Comparison of ENCODE assay signal across 11 mouse cellular contexts in the genomic region with DNA sequence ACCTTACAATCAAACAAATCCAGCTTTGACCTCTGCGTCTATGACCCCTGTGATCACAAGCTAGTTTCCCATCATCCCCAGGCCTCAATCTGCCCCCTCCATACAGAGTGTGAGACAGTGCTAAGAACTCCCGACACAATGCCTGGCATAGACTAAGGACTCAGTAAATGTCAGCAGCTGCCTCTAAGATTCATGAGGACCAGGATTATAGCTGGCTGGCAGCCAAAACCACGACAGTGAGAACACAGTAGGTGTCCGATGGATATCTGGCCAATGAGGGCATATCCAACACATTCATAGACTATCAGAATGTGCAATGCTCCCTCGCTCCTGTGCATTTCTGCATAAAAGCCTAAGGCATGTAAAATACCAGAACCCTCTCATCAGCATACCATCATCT. TPM values are rescaled to one million over a fixed set of nuclear protein-coding genes. Genes with fewer than 3 reads are reported as not detected.
DNase-seq lines count a peak whose midpoint lies in the region; ATAC-seq and TF ChIP-seq lines count a peak whose summit lies in the region.
"Had no signal": no experiment of that assay in that cellular context is flagged by ENCODE, and none has a peak within 500 bp of the region (broad histone marks: within the 10 kb centered on the region; RNA-seq: fewer than 3 reads in every experiment).

No protein-coding gene starts in this region.

- H3K9me3 ChIP-seq in lung, embryonic 14.5 days (ENCODE audit: low read depth, low read length), result no peaks in the 10 kb centered on the region
- no peaks in the 10 kb centered on the region for H3K9me3 ChIP-seq in hindbrain, embryonic 11.5 days (ENCODE audit: control insufficient read depth, low read length)
- H3K9me3 ChIP-seq: lung, embryonic 15.5 days had no signal

- H3K4me2 ChIP-seq in lung, embryonic 14.5 days, result no peak overlapping the region
- H3K4me2 ChIP-seq in hindbrain, embryonic 11.5 days (replicated peaks; ENCODE audit: low read depth, low read length), result no peak overlapping the region
- peak overlapping the region; percentile 55 for H3K4me2 ChIP-seq in myocyte (ENCODE audit: low read depth)
- H3K4me2 ChIP-seq: lung, embryonic 15.5 days had no signal

- no peaks in the 10 kb centered on the region for H3K79me2 ChIP-seq in myocyte (ENCODE audit: control insufficient read depth, insufficient read depth)

- no peak overlapping the region for H3ac ChIP-seq in myocyte (ENCODE audit: control insufficient read depth, insufficient read length)

- peaks cover 32% of the 10 kb centered on the region for H3K27me3 ChIP-seq in lung, embryonic 14.5 days (ENCODE audit: insufficient read depth, low read length)
- peaks cover 6% of the 10 kb centered on the region; the same call in 1 of the 2 replicates for H3K27me3 ChIP-seq in hindbrain, embryonic 11.5 days (ENCODE audit: control insufficient read depth, insufficient read depth, low read length)
- no peaks in the 10 kb centered on the region for H3K27me3 ChIP-seq in myocyte (ENCODE audit: control insufficient read depth, insufficient read depth, insufficient read length)

- peaks cover 10% of the 10 kb centered on the region; the same call in 1 of the 2 replicates for H3K4me1 ChIP-seq in lung, embryonic 14.5 days (ENCODE audit: insufficient read depth)
- H3K4me1 ChIP-seq in hindbrain, embryonic 11.5 days (replicated peaks; ENCODE audit: control insufficient read depth, insufficient read depth, low read length), result peaks cover 13% of the 10 kb centered on the region

- no peak overlapping the region for H3K27ac ChIP-seq in lung, embryonic 14.5 days (ENCODE audit: low read depth)
- H3K27ac ChIP-seq in hindbrain, embryonic 11.5 days (ENCODE audit: low read depth, low read length), result no peak overlapping the region
- H3K27ac ChIP-seq: lung, embryonic 15.5 days had no signal

- DNase-seq in cerebellum, postnatal 14 days, result peak; percentile 28 to 42
- no peak for DNase-seq in cerebellum, adult 11-12 months
- DNase-seq in lung, embryonic 14.5 days, result peak; percentile 46
- no peak for DNase-seq in lung, postnatal 10 days
- peak; percentile 31 for DNase-seq in hindbrain, embryonic 11.5 days (ENCODE audit: low spot score)
- no peak for DNase-seq in adrenal gland, postnatal 25 days
- DNase-seq: adrenal gland, postnatal 36 days had no signal

- no peak for ATAC-seq in lung, embryonic 14.5 days (ENCODE audit: insufficient read depth)
- no peak; the same call in 1 of the 2 replicates for ATAC-seq in hindbrain, embryonic 11.5 days (ENCODE audit: low FRiP score)
- no peak for ATAC-seq in inflammation-experienced regulatory T-cells, adult 6 months

- TF ChIP-seq POLR2A in myocyte (IDR thresholded peaks at IDR 0.05; ENCODE audit: insufficient read length, low read depth), result no peak

- no peak for TF ChIP-seq CTCF in lung, embryonic 14.5 days (IDR thresholded peaks at IDR 0.05; ENCODE audit: low read depth)

- no peaks in the 10 kb centered on the region for H3K36me3 ChIP-seq in lung, embryonic 14.5 days (ENCODE audit: insufficient read depth)
- no peaks in the 10 kb centered on the region for H3K36me3 ChIP-seq in hindbrain, embryonic 11.5 days (ENCODE audit: control insufficient read depth, insufficient read depth, low read length)
- H3K36me3 ChIP-seq in myocyte (ENCODE audit: control insufficient read depth, insufficient read depth), result no peaks in the 10 kb centered on the region
- H3K36me3 ChIP-seq: lung, embryonic 15.5 days had no signal

- H3K9ac ChIP-seq in lung, embryonic 14.5 days, result no peak overlapping the region
- H3K9ac ChIP-seq in hindbrain, embryonic 11.5 days (ENCODE audit: low read depth, low read length), result no peak overlapping the region
- H3K9ac ChIP-seq: lung, embryonic 15.5 days had no signal

- 33% methylated on average over 5 of the region's 5 CpGs for WGBS in lung, embryonic 14.5 days
- WGBS in hindbrain, embryonic 11.5 days, result 61% methylated on average over 5 of the region's 5 CpGs

- no peak overlapping the region for H3K4me3 ChIP-seq in lung, embryonic 14.5 days (ENCODE audit: low read depth, low read length)
- no peak overlapping the region for H3K4me3 ChIP-seq in hindbrain, embryonic 11.5 days (ENCODE audit: low read depth, low read length)
- H3K4me3 ChIP-seq in myocyte, result no peak overlapping the region
- H3K4me3 ChIP-seq: lung, embryonic 15.5 days had no signal

TF ChIP-seq in myocyte, 11 proteins besides CTCF, POLR2A, EP300 and RAD21:
- TF ChIP-seq USF1 (IDR thresholded peaks at IDR 0.05; ENCODE audit: low read depth) (no peak), SRF (IDR thresholded peaks at IDR 0.05; ENCODE audit: control insufficient read depth, insufficient read length, low read depth) (no peak), MAX (IDR thresholded peaks at IDR 0.05; ENCODE audit: low read depth) (no peak), E2F4 (IDR thresholded peaks at IDR 0.05; ENCODE audit: insufficient read depth) (no peak), TCF3 (IDR thresholded peaks at IDR 0.05; ENCODE audit: insufficient read length, low read depth) (no peak), MYOD1 (IDR thresholded peaks at IDR 0.05; ENCODE audit: control insufficient read depth in 1 of 3, insufficient read length in 2 of 3, low read depth in 2 of 3) (peak in 2 of 3 experiments; percentile 9 to 36), MYOG (IDR thresholded peaks at IDR 0.05; ENCODE audit: control insufficient read depth in 1 of 3, insufficient read depth in 1 of 3, insufficient read length in 2 of 3, low read depth in 2 of 3) (peak in 1 of 3 experiments; percentile 19)

RNA-seq across cellular contexts. Expression of a gene that starts 5.0 kb away (rescaled TPM):
- polyA plus RNA-seq in lung, embryonic 14.5 days (2014; fragmentation: Nextera tagmentation; extraction: Ambion mirVana), result 6.7 and 7.7 TPM in 2 replicates
- 30.6 and 42.2 TPM in 2 replicates for polyA plus RNA-seq in hindbrain, embryonic 11.5 days (2014; fragmentation: Nextera tagmentation; extraction: Ambion mirVana)
- polyA plus RNA-seq in myocyte (2012; fragmentation: generic; extraction: Trizol), result 4.6 TPM
- polyA plus RNA-seq in inflammation-experienced regulatory T-cells, adult 6 months (2017; shearing (Covaris generic)), result 1 to 10 TPM in 1 of 3 experiments, under 1 TPM in 2; 0.15 to 1.8 (median 0.63) TPM
- 1.5 and 2.0 TPM in 2 replicates for total RNA-seq in adrenal gland, postnatal 25 days (2021)
- total RNA-seq: granulocyte monocyte progenitor cell, adult 5-6 weeks had no signal

Comparison
In these comparisons a context has a peak if more than half of its experiments do, and no peak if none do; other contexts are left out.
1. DNase-seq: peak in cerebellum, postnatal 14 days (2 of 2), lung, embryonic 14.5 days (single experiment) and hindbrain, embryonic 11.5 days (single experiment); none in cerebellum, adult 11-12 months (single experiment), lung, postnatal 10 days (single experiment) and adrenal gland, postnatal 25 days (single experiment).